In the genomic region with DNA sequence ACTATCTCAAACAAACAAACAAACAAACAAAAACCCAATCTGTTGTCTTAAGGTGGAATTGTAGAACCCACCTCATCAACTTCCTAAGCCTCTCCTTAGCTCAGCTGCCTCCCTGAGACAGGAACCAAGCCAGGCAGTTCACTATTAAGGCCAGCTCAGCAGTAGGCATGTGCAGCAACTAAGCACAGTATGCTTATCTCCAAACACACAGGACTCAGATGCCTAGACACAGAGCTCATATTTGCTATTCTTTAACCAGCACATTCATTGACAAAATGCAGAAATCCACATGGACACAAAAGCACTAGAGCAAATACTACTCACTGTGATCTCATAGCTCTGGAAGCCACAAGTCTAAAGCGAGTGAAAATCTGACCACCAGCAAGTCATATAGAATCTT, we compare ENCODE assay signal across 23 mouse cellular contexts. TPM values are rescaled to one million over a fixed set of nuclear protein-coding genes. Genes with fewer than 3 reads are reported as not detected.
DNase-seq lines count a peak whose midpoint lies in the region; ATAC-seq and TF ChIP-seq lines count a peak whose summit lies in the region.
"Had no signal": no experiment of that assay in that cellular context is flagged by ENCODE, and none has a peak within 500 bp of the region (broad histone marks: within the 10 kb centered on the region; RNA-seq: fewer than 3 reads in every experiment).

No protein-coding gene starts in this region.

- H3K9ac ChIP-seq in heart, embryonic 13.5 days, result no peak overlapping the region
- H3K9ac ChIP-seq in liver, embryonic 16.5 days (ENCODE audit: low read depth, low read length), result no peak overlapping the region
- H3K9ac ChIP-seq in neural tube, embryonic 15.5 days (replicated peaks), result no peak overlapping the region
- H3K9ac ChIP-seq: forebrain, postnatal 0 days; heart, embryonic 12.5 days; hindbrain, embryonic 13.5 days had no signal

- no peak overlapping the region for H3K4me3 ChIP-seq in heart, embryonic 13.5 days
- H3K4me3 ChIP-seq in embryonic fibroblast, embryonic 13.5 days (ENCODE audit: insufficient read depth, low read length), result no peak overlapping the region
- H3K4me3 ChIP-seq in liver, embryonic 16.5 days (ENCODE audit: low read depth, low read length), result no peak overlapping the region
- no peak overlapping the region for H3K4me3 ChIP-seq in neural tube, embryonic 15.5 days (replicated peaks)
- H3K4me3 ChIP-seq: gastrocnemius, adult 2 months; heart, embryonic 12.5 days; hindbrain, embryonic 13.5 days had no signal

- intact Hi-C loops in heart, postnatal 14 days (cut with DNase I), result no loop called here

- no peaks in the 10 kb centered on the region for H3K27me3 ChIP-seq in heart, embryonic 13.5 days (replicated peaks)
- H3K27me3 ChIP-seq in liver, embryonic 16.5 days (ENCODE audit: control insufficient read depth, insufficient read depth, low read depth, low read length), result no peaks in the 10 kb centered on the region
- no peaks in the 10 kb centered on the region for H3K27me3 ChIP-seq in neural tube, embryonic 15.5 days (replicated peaks)
- H3K27me3 ChIP-seq: heart, embryonic 12.5 days; hindbrain, embryonic 13.5 days had no signal

- no peak for ATAC-seq in heart, embryonic 13.5 days (ENCODE audit: extremely low read depth, insufficient number of reproducible peaks, low FRiP score, low TSS enrichment)
- peak; percentile 50; the same call in 1 of the 2 replicates for ATAC-seq in liver, embryonic 16.5 days (ENCODE audit: low read depth)
- ATAC-seq in neural tube, embryonic 15.5 days (ENCODE audit: low FRiP score), result no peak
- no peak for ATAC-seq in monocyte, adult 5-6 weeks (replicated peaks; ENCODE audit: insufficient number of reproducible peaks, low FRiP score, low TSS enrichment, poor library complexity, severe bottlenecking)
- ATAC-seq: activated CD4-positive, CD25-positive, alpha-beta regulatory T cell, adult 4 months; forebrain, embryonic 14.5 days; forebrain, postnatal 0 days; hindbrain, embryonic 16.5 days had no signal

- H3K27ac ChIP-seq in heart, embryonic 13.5 days (replicated peaks), result 0 out of 2 replicates have a peak overlapping the region, but pooled peaks have one; percentile 28
- peak overlapping the region; percentile 73; the same call in 1 of the 2 replicates for H3K27ac ChIP-seq in embryonic fibroblast, embryonic 13.5 days (ENCODE audit: insufficient read depth, low read length)
- H3K27ac ChIP-seq in liver, embryonic 16.5 days (ENCODE audit: low read length), result no peak overlapping the region
- H3K27ac ChIP-seq in neural tube, embryonic 15.5 days (replicated peaks), result no peak overlapping the region
- H3K27ac ChIP-seq: gastrocnemius, adult 2 months; hindbrain, embryonic 13.5 days had no signal

- no peak for DNase-seq in heart, postnatal 14 days
- peak; percentile 5 for DNase-seq in Muller cell, postnatal 12 days (ENCODE audit: inconsistent ontology term)
- no peak for DNase-seq in ovary, postnatal 14 days (ENCODE audit: low spot score)
- DNase-seq: adrenal gland, adult 8-10 months; adrenal gland, postnatal 25 days; cerebellum, adult 11-12 months; cerebellum, adult 8-10 months; cerebellum, postnatal 10 days; cerebellum, postnatal 36 days; forebrain, postnatal 0 days; gastrocnemius, adult 2 months; gastrocnemius, postnatal 25 days; heart, adult 18-20 months had no signal

- no peak for TF ChIP-seq POLR2A in embryonic fibroblast, embryonic 13.5 days (IDR thresholded peaks at IDR 0.05; ENCODE audit: low read depth, low read length)

- H3K4me1 ChIP-seq in heart, embryonic 13.5 days, result peaks cover 22% of the 10 kb centered on the region
- peaks cover 18% of the 10 kb centered on the region for H3K4me1 ChIP-seq in embryonic fibroblast, embryonic 13.5 days (ENCODE audit: control insufficient read depth, insufficient read depth, low read length)
- peaks cover 16% of the 10 kb centered on the region for H3K4me1 ChIP-seq in liver, embryonic 16.5 days (ENCODE audit: control insufficient read depth, low read depth, low read length)
- H3K4me1 ChIP-seq in neural tube, embryonic 15.5 days, result no peaks in the 10 kb centered on the region
- H3K4me1 ChIP-seq: hindbrain, embryonic 13.5 days had no signal

- H3K36me3 ChIP-seq in heart, embryonic 13.5 days, result no peaks in the 10 kb centered on the region
- no peaks in the 10 kb centered on the region for H3K36me3 ChIP-seq in liver, embryonic 16.5 days (ENCODE audit: control insufficient read depth, insufficient read depth)
- no peaks in the 10 kb centered on the region for H3K36me3 ChIP-seq in neural tube, embryonic 15.5 days
- H3K36me3 ChIP-seq: heart, embryonic 12.5 days; hindbrain, embryonic 13.5 days had no signal

- no peak for TF ChIP-seq CTCF in embryonic fibroblast, embryonic 13.5 days (IDR thresholded peaks at IDR 0.05; ENCODE audit: borderline replicate concordance, insufficient read depth, low read length)

- WGBS in heart, embryonic 13.5 days, result 70% methylated on average over 1 of the region's 1 CpGs
- WGBS in liver, embryonic 16.5 days (ENCODE audit: insufficient replicate concordance), result 58% methylated on average over 1 of the region's 1 CpGs
- 86% methylated on average over 1 of the region's 1 CpGs for WGBS in neural tube, embryonic 15.5 days

- H3K4me2 ChIP-seq in heart, embryonic 13.5 days, result no peak overlapping the region
- H3K4me2 ChIP-seq in liver, embryonic 16.5 days (ENCODE audit: low read depth, low read length), result no peak overlapping the region
- no peak overlapping the region for H3K4me2 ChIP-seq in neural tube, embryonic 15.5 days
- H3K4me2 ChIP-seq: heart, embryonic 12.5 days; hindbrain, embryonic 13.5 days had no signal

- no peaks in the 10 kb centered on the region for H3K9me3 ChIP-seq in heart, embryonic 13.5 days
- H3K9me3 ChIP-seq in liver, embryonic 16.5 days (replicated peaks; ENCODE audit: control insufficient read depth, low read length), result no peaks in the 10 kb centered on the region
- H3K9me3 ChIP-seq in neural tube, embryonic 15.5 days (replicated peaks), result no peaks in the 10 kb centered on the region
- H3K9me3 ChIP-seq: heart, embryonic 12.5 days; hindbrain, embryonic 13.5 days had no signal

RNA-seq across cellular contexts. Expression of a gene that starts 27.2 kb away (rescaled TPM):
- 30.6 and 32.8 TPM in 2 replicates for polyA plus RNA-seq in heart, embryonic 13.5 days (2015; fragmentation: Nextera tagmentation; extraction: Ambion mirVana)
- total RNA-seq in heart, postnatal 14 days (2021), result 10 to 100 TPM; 48.6 to 53.6 TPM
- 38.6 and 39.5 TPM in 2 replicates for polyA plus RNA-seq in embryonic fibroblast, embryonic 13.5 days (2011; ENCODE audit: insufficient read length, low read depth, missing spikeins)
- polyA plus RNA-seq in liver, embryonic 16.5 days (2015; fragmentation: Nextera tagmentation; extraction: Ambion mirVana), result 10.8 and 11.1 TPM in 2 replicates
- 91.7 and 98.4 TPM in 2 replicates for polyA plus RNA-seq in neural tube, embryonic 15.5 days (2015; fragmentation: Nextera tagmentation; extraction: Ambion mirVana)
- total RNA-seq in monocyte, adult 5-6 weeks (2017), result 4.7 to 5.5 TPM (median 5.1 TPM) in 3 replicates

Comparison
In these comparisons a context has a peak if more than half of its experiments do, and no peak if none do; other contexts are left out.
1. H3K27ac ChIP-seq: peak in heart, embryonic 13.5 days (single experiment) and embryonic fibroblast, embryonic 13.5 days (single experiment); none in liver, embryonic 16.5 days (single experiment) and neural tube, embryonic 15.5 days (single experiment).